Mouse (Mus musculus) adrenal gland, adult 18-20 months (tissue): Measurements from ENCODE around the gene Nsun7. TPM values are rescaled to one million over a fixed set of nuclear protein-coding genes. Genes with fewer than 3 reads are reported as not detected.
A peak's percentile ranks its signal among the peaks of the same experiment; 100 is the strongest.
"Not testable (repeated sequence)": the region's sequence is repeated elsewhere in the genome, so short reads cannot be mapped to it uniquely, and the experiment has no call there.

Experiments
- DNase-seq, 2 experiments: peaks; one replicate each; pipeline ENCODE4 v3.0.0; 2021 to 2022; ENCODE audit warnings: low spot score in 2 of 2
- long read RNA-seq, 2 experiments: library from polyadenylated mRNA; stranded (forward); transcript quantifications; one replicate each; pipeline ENCODE4 v2.0.0; 2021
- total RNA-seq, 2 experiments: library from RNA; stranded (reverse); gene quantifications; 1 replicate in 1 of 2; 2 replicates in 1 of 2; pipeline ENCODE4 v1.2.3; 2021

Gene Nsun7
- under 1 TPM; 0.50 to 0.77 TPM for total RNA-seq
- long read RNA-seq, experiment 1: 0 reads
- long read RNA-seq, experiment 2: 0 reads

DNA sequence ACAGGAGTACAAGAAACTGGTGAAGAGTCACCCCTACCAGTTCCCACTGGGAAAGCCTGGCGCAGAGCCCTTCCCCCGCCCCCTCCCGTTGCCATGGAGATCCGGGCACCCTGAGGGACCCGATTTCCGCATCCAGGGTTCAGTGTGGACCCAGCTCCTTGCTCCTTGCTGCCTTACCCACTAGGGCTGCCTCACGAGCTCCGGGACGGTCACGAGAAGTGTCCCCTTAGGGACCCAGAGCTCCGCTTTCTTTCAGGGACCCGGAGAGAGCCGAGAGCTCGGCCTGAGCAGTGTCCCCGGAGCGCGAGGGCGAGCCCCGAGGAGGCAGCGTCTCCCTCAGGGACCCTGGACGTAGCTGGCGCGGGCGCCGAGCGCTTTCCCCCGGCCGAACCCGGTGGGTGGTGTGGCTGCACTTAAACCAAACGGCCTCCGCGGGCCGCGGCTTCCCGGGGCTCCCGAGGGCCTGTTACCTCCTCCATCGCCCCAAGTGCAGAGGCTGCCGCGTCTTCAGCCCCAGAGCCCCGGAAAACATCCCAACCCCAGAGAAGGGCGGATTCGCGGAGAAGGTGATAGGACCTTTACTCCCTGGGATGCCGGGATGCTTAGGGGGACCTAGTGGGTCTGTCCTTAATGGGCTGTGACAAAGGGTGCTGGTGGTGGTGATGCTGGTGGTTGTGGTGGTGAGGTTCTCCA is at the start of gene Nsun7:
Nsun7 (plus strand) TSS at position 142 of the 693 bp plus-strand sequence.
- DNase-seq: peak; percentile 75 to 76

DNA sequence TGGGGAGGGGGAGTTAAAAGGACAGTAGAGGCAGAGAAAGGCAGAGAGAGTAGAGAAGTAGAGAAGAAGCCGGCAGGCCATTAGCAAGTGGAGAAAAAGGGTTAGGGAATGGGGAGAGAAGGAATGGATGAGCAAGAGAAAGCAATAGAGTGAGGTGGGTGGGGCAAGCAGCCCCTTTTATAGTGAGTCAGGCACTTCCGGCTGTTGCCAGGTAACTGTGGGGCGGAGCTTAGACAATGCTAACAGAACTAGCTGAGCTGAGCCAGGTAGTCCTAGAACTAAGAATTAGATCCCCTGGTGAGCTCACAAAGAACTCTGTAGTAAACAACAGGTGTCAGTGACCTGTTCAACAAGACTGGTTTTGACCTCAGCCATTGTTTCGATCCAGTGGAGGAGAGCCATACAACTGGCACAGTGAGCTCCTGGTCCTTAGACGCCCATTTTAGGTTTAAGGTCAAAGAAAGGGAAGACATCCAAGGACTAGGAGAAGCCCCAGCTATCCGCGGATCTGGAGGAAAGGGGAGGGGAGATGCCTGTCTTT is 45.2 kb upstream of the Nsun7 start:
- no peak for DNase-seq

DNA sequence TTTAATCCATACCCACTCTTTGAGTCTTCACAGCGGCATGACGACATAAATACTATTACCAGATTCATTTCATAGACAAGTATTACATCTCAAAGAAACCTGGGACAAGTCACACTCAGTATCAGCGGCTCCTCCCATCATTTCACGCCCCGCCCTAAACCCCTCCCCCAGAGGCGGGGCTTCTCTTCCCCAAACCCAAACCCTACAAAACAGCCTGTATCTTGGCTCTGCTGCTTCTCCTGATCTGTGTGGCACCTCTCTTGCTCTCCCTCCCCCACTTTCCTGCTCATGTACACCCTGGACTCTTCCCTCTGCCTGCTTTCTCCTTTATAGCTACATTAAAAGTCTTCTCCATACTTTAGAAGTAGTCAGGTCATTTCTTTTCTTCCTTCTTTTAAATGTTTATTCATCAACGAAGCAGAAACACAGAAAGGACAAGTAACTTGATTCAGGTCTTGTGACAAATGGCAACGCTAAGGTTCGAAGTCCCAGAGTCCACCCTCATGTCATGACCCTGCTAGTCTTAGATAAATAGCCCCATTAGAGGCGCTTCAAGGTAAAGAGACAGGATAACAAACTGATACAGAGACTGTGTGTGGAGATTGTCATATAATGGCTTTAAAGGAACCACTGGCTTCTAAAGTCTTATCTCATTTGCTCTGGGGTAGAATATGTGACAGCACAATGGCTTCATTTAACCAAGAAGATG is 44.0 kb upstream of the Nsun7 start:
- DNase-seq: no peak

DNA sequence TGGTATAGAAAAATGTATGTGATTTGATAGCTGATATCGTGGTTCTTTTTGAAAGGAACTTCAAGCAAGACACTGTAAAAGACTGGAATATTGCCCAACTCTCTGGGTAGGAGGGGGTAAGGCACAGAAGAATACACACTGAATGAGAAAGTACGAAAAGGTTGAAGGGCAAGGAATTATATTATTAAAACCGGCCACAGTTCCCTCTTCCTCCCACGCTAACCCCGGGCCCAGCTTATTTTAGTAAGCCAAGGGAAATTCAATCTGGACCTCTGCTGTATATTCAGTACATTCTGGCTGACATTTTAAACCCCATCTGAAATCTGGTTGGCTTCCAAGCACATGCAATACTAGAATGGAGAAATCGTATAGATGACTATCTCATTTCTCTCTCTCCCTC is 40.0 kb upstream of the Nsun7 start:
- DNase-seq: no peak

DNA sequence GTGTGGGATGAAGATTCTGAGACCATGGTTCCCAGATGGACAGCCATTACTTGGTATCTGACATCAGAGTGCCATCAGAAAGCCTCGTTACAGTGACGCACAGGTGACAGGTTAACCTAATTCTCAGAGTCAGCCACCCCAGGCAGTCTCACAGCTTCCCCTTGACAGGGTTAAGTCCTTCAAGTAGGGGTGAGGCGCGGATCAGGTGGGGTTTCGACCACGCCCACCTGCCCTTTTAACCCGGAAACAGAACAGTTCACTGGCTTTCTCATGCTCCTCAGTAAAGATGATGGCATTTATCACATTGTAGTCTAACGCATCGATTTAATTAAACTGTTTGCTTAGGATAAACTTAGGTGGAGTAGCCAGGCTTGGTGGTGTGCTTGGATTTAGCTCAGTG is 39.1 kb upstream of the Nsun7 start:
- no peak for DNase-seq

DNA sequence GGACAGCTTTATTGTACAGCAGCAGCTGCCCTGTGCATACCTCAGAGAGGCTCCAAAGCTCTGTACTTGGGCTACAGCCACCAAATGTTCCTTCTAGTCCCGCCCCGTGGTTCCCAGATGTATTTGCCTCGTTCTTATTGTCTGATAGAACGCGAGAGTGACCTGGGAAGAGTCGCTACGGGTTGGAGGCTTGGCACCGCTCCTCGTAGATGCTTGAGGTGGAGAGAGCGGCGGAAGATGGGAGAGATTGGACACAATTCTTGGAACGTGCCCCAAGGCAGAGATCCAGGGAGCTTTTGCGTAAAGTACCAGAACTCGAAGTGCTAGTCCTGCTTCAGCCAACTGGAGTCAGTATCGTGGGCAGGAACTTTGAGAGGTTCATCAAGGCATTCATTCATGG is 36.8 kb upstream of the Nsun7 start:
- no peak for DNase-seq

DNA sequence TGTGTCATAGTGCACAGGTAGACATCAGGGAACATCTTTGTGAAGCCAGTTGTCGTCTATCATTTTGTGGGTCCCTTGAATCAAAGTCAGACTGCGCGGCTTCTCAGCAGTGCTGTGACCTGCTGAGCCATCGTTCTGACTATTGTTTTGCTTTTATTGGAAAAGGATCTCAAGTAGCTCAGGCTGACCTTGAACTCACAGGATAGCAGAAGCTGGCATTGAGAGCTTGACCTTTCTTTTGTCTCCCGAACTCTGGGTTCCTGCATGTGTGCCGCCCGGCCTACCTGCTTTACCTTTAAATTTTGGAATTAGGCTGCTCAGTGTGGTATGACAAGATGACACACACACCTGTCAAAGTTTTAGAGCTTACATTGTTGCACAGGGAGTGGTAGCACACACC is 33.2 kb upstream of the Nsun7 start:
- no peak for DNase-seq

DNA sequence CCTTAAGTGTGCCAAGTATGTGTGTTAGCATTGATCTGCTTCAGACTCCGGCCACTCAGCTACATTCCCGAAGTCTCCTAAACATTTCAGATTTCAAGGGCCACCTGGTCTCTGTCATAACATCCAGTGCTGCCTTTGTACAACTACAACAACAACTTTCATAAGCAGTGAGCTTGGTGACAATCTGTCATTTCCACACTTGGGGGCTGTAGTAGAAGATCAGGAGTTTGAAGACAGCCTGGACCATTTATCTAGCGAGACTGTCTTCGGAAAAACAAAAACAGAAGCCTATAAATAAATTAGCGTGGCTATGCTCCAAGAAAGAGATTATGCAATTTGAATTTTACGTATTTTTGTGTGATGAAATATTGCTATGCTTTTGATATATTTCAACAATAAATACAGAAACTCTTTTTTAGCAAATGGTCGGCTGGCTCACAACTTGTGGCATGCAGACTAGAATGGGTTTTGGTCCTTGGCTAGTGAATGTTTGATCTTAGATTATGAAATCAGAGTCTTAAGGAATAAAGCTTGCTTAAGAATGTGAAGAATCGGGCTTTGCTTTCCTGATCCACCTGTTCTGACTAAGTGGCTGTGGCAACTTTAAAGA is 27.9 kb upstream of the Nsun7 start:
- no peak for DNase-seq

DNA sequence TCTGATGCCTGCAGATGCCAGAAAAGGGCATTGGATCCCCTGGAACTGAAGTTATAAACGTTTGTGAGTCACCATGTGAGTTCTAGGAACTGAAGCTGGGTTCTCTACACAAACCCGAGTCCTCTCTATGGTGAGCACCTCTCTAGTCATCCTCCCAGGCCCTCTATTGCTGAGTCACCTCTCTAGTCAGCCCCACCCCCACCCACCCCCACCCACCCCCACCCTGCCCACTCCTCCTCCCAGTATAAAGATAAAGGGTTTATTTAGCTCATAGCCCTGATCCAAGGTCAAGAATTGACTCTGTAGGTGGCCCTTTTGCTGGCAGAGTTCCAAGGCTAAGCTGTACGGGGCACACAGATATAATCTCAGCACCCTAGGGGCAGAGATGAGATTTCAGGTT is 27.2 kb upstream of the Nsun7 start:
- DNase-seq: no peak

DNA sequence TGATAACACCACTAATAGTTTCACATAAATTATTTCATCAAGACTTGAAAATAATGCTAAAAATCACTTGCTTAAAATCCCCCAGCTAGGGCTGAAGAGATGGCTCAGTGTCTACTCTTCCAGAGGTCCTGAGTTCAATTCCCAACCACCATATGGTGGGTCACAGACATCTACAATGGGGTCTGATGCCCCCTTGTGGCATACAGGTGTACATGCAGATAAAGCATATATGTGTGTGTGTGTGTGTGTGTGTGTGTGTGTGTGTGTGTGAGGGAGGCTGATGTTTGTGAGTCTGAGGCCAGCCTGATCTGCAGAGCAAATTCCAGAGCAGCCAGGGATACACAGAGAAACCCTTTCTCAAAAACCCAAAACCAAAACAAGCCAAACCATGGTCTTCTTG is 17.8 kb upstream of the Nsun7 start:
- no peak for DNase-seq

DNA sequence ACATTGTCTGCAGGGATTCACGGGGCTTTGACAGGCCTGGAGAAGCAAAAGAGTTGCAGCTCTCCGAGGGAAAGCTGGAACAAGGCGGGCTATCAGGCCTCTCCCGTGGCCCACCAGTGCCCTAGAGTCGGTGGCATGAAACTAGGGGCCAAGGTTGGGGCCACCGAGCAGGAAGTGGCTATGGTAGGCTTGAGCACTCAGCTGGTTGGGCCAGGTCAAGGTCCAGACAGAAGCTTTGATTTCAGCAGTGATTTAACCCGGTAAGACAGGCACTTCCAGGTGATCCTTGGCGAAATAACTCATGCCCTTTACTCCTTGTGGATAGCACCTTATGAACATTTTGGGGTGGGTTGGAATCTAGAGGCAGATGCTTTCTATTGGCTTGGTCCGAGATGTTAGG is 16.2 kb upstream of the Nsun7 start:
- DNase-seq: no peak

DNA sequence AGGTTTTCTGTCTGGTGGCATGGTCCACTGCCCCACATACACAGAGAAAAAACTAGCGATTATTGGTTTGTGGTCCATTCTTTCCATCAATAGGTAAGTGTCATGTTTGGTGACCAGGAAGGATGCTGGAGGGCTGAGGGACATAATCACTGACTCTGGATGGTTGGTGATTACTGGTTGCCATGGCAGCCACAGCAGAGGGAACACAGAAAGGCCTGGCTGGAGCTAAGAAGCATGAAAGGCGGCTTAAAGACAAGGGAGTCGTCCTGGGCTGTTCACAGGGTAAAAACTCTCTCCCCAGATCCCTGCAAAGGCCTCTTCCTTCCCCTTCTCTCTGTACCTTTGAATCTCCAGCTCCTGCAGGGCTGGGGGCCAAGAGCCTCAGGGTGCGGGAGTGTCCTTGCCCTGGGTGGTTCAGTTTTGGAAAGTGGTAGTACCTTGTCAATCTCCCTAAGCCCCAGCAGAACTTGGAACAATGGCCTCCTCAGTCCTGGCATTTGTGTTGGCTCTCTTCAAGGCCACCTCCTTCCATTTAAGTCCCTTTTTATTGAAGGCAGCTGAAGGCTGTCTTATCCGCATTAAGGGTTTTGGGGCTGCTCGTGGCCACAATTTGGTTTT is 15.5 kb upstream of the Nsun7 start:
- DNase-seq: no peak

DNA sequence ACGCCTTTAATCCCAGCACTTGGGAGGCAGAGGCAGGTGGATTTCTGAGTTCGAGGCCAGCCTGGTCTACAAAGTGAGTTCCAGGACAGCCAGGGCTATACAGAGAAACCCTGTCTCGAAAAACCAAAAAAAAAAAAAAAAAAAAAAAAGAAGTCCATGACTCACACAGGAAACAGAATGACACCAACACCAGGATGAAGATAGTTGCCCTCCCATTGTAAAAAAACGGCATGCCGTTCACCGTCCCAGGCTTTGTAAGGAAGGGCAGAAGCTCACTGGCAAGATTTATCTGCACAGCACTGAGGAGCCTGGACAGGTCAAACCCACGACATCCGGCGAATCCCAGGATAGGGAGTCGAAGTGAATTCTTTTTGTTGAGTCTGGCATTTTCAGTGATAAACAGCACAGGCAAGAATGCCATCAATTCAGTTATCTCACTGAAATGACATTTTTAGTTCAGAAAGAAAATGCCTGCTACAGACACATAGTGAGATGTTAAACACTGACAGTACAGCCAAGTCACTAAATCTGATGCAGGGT is 13.7 kb upstream of the Nsun7 start:
- no peak for DNase-seq

DNA sequence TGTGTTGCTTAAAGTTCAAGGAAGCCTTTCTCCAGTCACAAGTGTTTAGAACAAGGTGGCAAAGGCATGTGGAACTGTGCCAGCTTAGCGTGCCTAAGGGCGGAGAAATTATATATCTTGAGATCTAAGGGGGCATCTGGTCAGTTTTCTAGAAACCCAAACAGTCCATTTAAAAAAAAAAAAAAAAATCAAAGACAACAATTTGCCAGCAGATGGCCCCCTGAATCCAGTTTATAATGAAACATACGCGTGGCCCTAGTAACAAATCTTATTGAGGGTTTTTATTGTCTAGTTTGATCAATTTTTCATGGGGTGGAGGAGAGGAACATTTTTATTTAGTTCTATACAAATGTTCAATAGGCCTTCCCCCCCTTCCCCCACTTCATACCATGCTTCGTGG is 6.5 kb upstream of the Nsun7 start:
- DNase-seq: no peak

DNA sequence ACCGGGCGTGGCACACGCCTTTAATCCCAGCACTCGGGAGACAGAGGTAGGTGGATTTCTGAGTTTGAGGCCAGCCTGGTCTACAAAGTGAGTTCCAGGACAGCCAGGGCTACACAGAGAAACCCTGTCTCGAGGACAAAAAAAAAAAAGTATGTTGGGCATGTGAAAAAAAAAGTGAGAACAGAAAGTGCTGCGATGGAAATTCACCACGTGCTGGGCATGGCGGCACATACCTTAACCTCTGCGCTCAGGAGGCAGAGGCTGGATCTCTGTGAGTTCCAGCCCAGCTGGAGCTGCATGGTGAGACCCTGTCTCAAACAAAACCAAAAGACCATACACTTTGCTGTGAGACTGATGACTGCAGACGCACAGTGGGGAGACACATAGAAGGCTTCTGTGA is 4.7 kb upstream of the Nsun7 start:
- no peak for DNase-seq

DNA sequence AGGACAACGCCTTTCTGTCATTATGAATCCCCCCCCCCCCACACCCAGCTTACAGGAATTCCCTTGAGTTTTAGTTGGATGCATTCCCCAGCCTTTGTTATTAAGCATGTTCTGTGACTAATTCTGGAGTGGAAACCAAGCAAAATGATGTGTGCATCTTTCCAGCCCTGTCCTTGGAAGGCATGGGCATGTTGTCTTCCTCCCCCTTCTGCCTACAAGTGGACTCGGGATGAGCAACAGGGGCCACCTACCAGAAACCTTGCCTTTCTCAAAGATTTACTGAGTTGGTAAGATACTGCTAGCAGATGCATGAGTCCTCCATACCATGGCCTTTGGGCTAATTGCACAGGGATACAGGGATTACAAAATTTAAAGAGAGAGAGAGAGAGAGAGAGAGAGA is 697 bp upstream of the Nsun7 start:
- DNase-seq: no peak

DNA sequence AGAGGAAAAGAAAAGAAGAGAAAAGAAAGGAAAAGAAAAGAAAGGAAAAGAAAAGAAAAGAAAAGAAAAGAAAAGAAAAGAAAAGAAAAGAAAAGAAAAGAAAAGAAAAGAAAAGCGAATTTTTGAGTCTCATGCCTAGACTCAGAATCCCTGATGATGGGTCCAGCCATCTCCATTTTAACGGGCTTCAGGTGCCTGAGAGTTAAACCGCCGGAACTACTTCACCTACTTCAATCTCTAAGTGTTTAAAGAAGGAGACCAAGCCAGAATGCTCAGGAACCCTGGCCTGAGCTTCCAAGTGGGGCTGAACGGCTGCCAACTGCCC is 304 bp upstream of the Nsun7 start:
- not testable (repeated sequence) for DNase-seq

DNA sequence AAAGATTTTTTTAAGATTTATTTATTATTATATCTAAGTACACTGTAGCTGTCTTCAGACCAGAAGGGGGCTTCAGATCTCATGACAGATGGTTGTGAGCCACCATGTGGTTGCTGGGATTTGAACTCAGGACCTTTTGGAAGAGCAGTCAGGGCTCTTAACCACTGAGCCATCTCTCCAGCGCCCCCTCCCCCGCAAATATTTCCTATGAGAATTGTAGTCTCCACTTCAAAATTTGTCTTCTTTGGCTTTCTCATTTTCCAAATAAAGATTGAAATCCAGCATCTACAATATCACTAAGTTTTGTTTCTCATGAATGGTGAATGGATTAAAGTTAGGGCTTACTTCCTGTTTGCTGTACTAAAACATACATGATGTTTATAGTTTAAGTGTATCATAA is 2.8 kb downstream of the Nsun7 start:
- no peak for DNase-seq

DNA sequence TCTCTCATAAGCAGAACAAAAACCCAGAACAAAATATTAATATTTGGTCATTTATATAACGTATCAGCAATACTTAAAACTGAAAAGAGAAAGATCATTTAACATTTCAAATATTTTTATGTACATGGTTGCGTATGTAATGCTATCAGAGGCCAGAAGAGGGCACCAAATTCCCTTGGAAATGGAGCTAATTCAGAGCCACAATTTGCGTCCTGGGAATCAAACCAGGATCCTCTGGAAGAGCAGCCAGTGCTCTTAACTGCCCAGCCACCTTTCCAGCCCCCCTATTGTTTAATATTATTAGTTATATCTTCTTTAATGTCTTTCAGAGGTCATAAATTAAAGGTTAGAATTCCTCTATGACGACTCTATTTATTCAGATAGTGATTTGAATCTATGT is 3.7 kb downstream of the Nsun7 start:
- DNase-seq: no peak

DNA sequence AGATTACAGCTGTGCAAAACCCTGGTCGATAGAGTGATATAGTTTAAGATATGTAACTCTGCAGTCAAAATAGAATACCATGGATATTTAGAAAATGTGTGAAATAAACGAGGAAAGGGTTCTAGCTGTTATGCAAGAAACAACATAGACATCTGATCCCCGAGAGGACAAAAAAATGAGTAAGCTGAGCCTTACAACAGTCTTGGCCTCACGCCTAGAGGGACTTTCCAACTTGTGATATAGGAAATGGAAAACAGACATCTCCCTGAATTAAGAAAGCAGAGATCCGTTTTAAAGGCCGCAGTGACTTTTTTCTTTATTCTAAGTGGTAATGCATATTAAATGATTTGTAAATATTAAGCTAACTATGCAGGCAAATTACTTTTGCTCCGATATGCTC is 9.9 kb downstream of the Nsun7 start:
- no peak for DNase-seq

DNA sequence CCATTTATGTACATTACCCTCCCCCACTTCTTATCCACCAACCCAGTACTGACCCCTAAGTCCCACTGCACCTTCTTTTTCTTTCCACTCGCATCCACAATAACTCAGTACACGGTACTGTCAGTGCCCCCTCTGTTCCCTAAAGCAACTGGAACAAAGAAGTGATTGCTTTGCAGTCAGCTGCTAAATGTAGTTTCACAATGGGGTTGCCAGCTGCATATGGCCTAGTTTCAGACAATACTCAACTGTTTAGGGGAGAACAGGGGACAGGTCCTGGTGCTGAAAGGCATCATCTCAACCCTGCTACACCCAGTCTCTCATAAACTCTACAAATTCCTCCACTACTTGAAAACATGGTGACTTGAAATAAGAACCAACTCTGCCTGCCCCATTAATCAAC is 11.4 kb downstream of the Nsun7 start:
- no peak for DNase-seq

DNA sequence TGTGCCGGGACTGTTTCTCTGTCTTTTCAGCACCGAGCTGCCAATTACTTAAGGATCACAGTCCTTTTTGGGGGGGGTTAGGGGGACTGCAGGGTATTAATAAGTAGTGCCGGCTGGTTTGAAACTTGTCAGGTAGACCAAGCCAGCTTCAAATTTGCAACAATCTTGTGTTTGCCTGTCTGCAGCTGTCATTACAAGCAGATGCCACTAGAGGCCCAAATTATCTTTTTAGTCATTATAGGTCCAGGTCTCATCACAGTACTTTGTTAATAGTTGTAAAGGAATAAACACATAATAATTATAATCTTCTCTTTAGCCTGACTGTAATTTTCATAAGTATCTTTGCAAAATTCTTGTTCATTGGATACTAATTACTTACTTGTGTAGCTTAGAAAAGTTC is 14.7 kb downstream of the Nsun7 start:
- no peak for DNase-seq
